Mouse (Mus musculus): ENCODE results near the gene Paqr3. TPM values are rescaled to one million over a fixed set of nuclear protein-coding genes. Genes with fewer than 3 reads are reported as not detected.

Gene Paqr3
- polyA plus RNA-seq, 1 experiment from 2014 or later, result 17.2 TPM

- no peaks in the 10 kb centered on the region for H3K9me3 ChIP-seq (ENCODE audit: control insufficient read depth, low read length)
- H3K27me3 ChIP-seq (ENCODE audit: control insufficient read depth, insufficient read depth, low read length), result no peaks in the 10 kb centered on the region
- H3K4me3 ChIP-seq (ENCODE audit: low read depth, low read length), result no peak overlapping the region
- ATAC-seq (ENCODE audit: insufficient read depth, low FRiP score, low TSS enrichment) (no peak), DNase-seq (ENCODE audit: low spot score) (no peak)
- no peak overlapping the region for H3K9ac ChIP-seq (ENCODE audit: low read length)
- no peak overlapping the region for H3K4me2 ChIP-seq (ENCODE audit: low read depth)
- H3K4me1 ChIP-seq (ENCODE audit: control insufficient read depth, insufficient read depth, low read length), result no peaks in the 10 kb centered on the region
- H3K27ac ChIP-seq (ENCODE audit: low read depth, low read length), result no peak overlapping the region
- H3K36me3 ChIP-seq (ENCODE audit: control insufficient read depth, insufficient read depth, low read length), result no peaks in the 10 kb centered on the region
- 87% methylated on average over 10 of the region's 10 CpGs for WGBS
Measured at GRCm38 (mm10) chr5:97054801-97055200, 56.6 kb downstream of the Paqr3 start.

- H3K9me3 ChIP-seq (ENCODE audit: control insufficient read depth, low read length), result no peaks in the 10 kb centered on the region
- DNase-seq (ENCODE audit: low spot score) (no peak), ATAC-seq (ENCODE audit: insufficient read depth, low FRiP score, low TSS enrichment) (no peak)
- no peaks in the 10 kb centered on the region for H3K36me3 ChIP-seq (ENCODE audit: control insufficient read depth, insufficient read depth, low read length)
- 97% methylated on average over 5 of the region's 5 CpGs for WGBS
- H3K9ac ChIP-seq (ENCODE audit: low read length), result no peak overlapping the region
- H3K4me1 ChIP-seq (ENCODE audit: control insufficient read depth, insufficient read depth, low read length), result no peaks in the 10 kb centered on the region
- no peak overlapping the region for H3K27ac ChIP-seq (ENCODE audit: low read depth, low read length)
- H3K27me3 ChIP-seq (ENCODE audit: control insufficient read depth, insufficient read depth, low read length), result no peaks in the 10 kb centered on the region
- no peak overlapping the region for H3K4me3 ChIP-seq (ENCODE audit: low read depth, low read length)
- H3K4me2 ChIP-seq (ENCODE audit: low read depth), result no peak overlapping the region
Measured at GRCm38 (mm10) chr5:97054166-97054565, 57.2 kb downstream of the Paqr3 start.

GRCm38 (mm10) chr5:97048905-97049304 lies 62.5 kb downstream of the Paqr3 start:
- no peak overlapping the region for H3K27ac ChIP-seq (ENCODE audit: low read depth, low read length)
- H3K27me3 ChIP-seq (ENCODE audit: control insufficient read depth, insufficient read depth, low read length), result no peaks in the 10 kb centered on the region
- no peak overlapping the region for H3K4me2 ChIP-seq (ENCODE audit: low read depth)
- DNase-seq (ENCODE audit: low spot score) (no peak), ATAC-seq (ENCODE audit: insufficient read depth, low FRiP score, low TSS enrichment) (no peak)
- WGBS, result 93% methylated on average over 5 of the region's 5 CpGs
- H3K4me3 ChIP-seq (ENCODE audit: low read depth, low read length), result no peak overlapping the region
- H3K4me1 ChIP-seq (ENCODE audit: control insufficient read depth, insufficient read depth, low read length), result no peaks in the 10 kb centered on the region
- no peaks in the 10 kb centered on the region for H3K9me3 ChIP-seq (ENCODE audit: control insufficient read depth, low read length)
- H3K9ac ChIP-seq (ENCODE audit: low read length), result no peak overlapping the region
- H3K36me3 ChIP-seq (ENCODE audit: control insufficient read depth, insufficient read depth, low read length), result no peaks in the 10 kb centered on the region

GRCm38 (mm10) chr5:97046680-97047079 lies 64.7 kb downstream of the Paqr3 start:
- Histone ChIP-seq H3K4me2 (ENCODE audit: low read depth) (no peak overlapping the region), H3K4me1 (ENCODE audit: control insufficient read depth, insufficient read depth, low read length) (no peaks in the 10 kb centered on the region), H3K9ac (ENCODE audit: low read length) (no peak overlapping the region), H3K9me3 (ENCODE audit: control insufficient read depth, low read length) (no peaks in the 10 kb centered on the region), H3K4me3 (ENCODE audit: low read depth, low read length) (no peak overlapping the region), H3K27ac (ENCODE audit: low read depth, low read length) (no peak overlapping the region), H3K27me3 (ENCODE audit: control insufficient read depth, insufficient read depth, low read length) (no peaks in the 10 kb centered on the region), H3K36me3 (ENCODE audit: control insufficient read depth, insufficient read depth, low read length) (no peaks in the 10 kb centered on the region)
- 92% methylated on average over 10 of the region's 10 CpGs for WGBS
- DNase-seq (ENCODE audit: low spot score) (no peak), ATAC-seq (ENCODE audit: insufficient read depth, low FRiP score, low TSS enrichment) (no peak)

GRCm38 (mm10) chr5:97045260-97045659 lies 66.1 kb downstream of the Paqr3 start:
- WGBS, result 92% methylated on average over 7 of the region's 7 CpGs
- H3K36me3 ChIP-seq (ENCODE audit: control insufficient read depth, insufficient read depth, low read length), result no peaks in the 10 kb centered on the region
- no peak overlapping the region for H3K9ac ChIP-seq (ENCODE audit: low read length)
- H3K4me2 ChIP-seq (ENCODE audit: low read depth), result no peak overlapping the region
- H3K4me1 ChIP-seq (ENCODE audit: control insufficient read depth, insufficient read depth, low read length), result no peaks in the 10 kb centered on the region
- H3K27me3 ChIP-seq (ENCODE audit: control insufficient read depth, insufficient read depth, low read length), result no peaks in the 10 kb centered on the region
- ATAC-seq (ENCODE audit: insufficient read depth, low FRiP score, low TSS enrichment) (no peak), DNase-seq (ENCODE audit: low spot score) (no peak)
- no peak overlapping the region for H3K27ac ChIP-seq (ENCODE audit: low read depth, low read length)
- no peak overlapping the region for H3K4me3 ChIP-seq (ENCODE audit: low read depth, low read length)
- no peaks in the 10 kb centered on the region for H3K9me3 ChIP-seq (ENCODE audit: control insufficient read depth, low read length)

Other genes starting within 250 kb of the Paqr3 start
- 10.0 and 11.2 TPM in 2 replicates for gene Bmp2k, start 113.9 kb downstream of the Paqr3 start, polyA plus RNA-seq (2014; fragmentation: Nextera tagmentation; extraction: Ambion mirVana)

Measured in neural tube, embryonic 11.5 days (tissue).